ENCODE assay signal across 8 mouse cellular contexts in the genomic region with DNA sequence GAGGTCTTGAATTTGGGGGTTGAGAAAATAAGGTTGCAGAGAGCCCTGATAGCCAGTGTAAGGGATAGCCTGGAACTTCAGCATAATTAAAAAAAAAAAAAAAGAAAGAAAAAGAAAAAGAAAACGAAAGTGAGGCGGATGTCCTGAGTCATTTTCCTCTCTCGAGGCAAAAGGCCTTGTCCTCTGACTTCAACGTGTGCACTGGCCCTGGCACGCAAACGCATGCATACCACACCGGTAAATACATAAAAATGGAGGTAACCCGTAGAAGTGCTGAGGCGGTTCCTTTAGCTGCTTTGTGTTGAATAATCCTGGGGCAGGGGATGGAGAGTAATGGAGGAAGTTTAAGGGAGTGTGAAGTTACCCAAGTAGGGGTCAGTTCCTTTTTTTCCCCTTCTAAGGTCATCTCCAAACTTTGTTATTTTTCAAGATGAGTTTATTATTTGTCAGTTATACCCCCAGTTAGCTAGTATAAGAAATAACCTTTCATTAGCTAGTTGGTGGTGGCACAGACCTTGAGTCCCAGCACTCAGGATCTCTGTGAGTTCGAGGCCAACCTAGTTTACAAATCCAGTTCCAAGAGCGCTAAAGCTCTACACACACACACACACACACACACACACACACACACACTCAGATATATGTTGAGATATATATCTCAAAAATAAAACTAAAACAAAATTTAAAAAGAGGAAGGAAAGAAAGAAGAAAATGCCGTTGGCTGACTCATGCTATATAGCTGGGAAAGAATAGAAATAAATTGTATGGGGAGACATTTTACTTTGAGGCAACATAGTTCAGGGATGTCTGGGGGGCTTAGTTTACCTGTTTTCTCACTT. TPM values are rescaled to one million over a fixed set of nuclear protein-coding genes. Genes with fewer than 3 reads are reported as not detected.
A peak's percentile ranks its signal among the peaks of the same experiment; 100 is the strongest.
DNase-seq lines count a peak whose midpoint lies in the region; ATAC-seq and TF ChIP-seq lines count a peak whose summit lies in the region.

No protein-coding gene starts in this region.

- TF ChIP-seq CTCF in lung, adult 2 months (IDR thresholded peaks at IDR 0.05; ENCODE audit: insufficient read depth, low read length), result no peak

- H3K4me1 ChIP-seq in lung, adult 2 months (ENCODE audit: control insufficient read depth, insufficient read depth, low read length), result peaks cover 3% of the 10 kb centered on the region; the same call in 1 of the 2 replicates
- 0 out of 2 replicates have a peak, but pooled peaks cover 5% of the 10 kb centered on the region for H3K4me1 ChIP-seq in embryonic facial prominence, embryonic 15.5 days
- H3K4me1 ChIP-seq in limb, embryonic 13.5 days, result peaks cover 12% of the 10 kb centered on the region

- H3K9me3 ChIP-seq in embryonic facial prominence, embryonic 15.5 days (replicated peaks), result no peaks in the 10 kb centered on the region
- no peaks in the 10 kb centered on the region for H3K9me3 ChIP-seq in limb, embryonic 13.5 days

- H3K4me3 ChIP-seq in lung, adult 2 months (replicated peaks; ENCODE audit: extremely low read depth, low read depth, low read length), result peak overlapping the region; percentile 85
- H3K4me3 ChIP-seq in embryonic facial prominence, embryonic 15.5 days (replicated peaks), result peak overlapping the region; percentile 45
- H3K4me3 ChIP-seq in limb, embryonic 13.5 days, result peak overlapping the region; percentile 44

- H3K9ac ChIP-seq in embryonic facial prominence, embryonic 15.5 days, result no peak overlapping the region; the same call in 1 of the 2 replicates
- no peak overlapping the region for H3K9ac ChIP-seq in limb, embryonic 13.5 days

- H3K27me3 ChIP-seq in embryonic facial prominence, embryonic 15.5 days, result peaks cover 19% of the 10 kb centered on the region
- H3K27me3 ChIP-seq in limb, embryonic 13.5 days, result peaks cover 61% of the 10 kb centered on the region

- peak overlapping the region; percentile 82 for H3K4me2 ChIP-seq in embryonic facial prominence, embryonic 15.5 days (replicated peaks)
- H3K4me2 ChIP-seq in limb, embryonic 13.5 days (replicated peaks), result peak overlapping the region; percentile 75

- no peak overlapping the region for H3K27ac ChIP-seq in embryonic facial prominence, embryonic 15.5 days (replicated peaks)
- H3K27ac ChIP-seq in limb, embryonic 13.5 days, result no peak overlapping the region

- WGBS in lung, adult 2 months, result 23% methylated on average over 12 of the region's 12 CpGs
- WGBS in embryonic facial prominence, embryonic 15.5 days, result 43% methylated on average over 12 of the region's 12 CpGs
- WGBS in limb, embryonic 13.5 days, result 52% methylated on average over 12 of the region's 12 CpGs

- no peaks in the 10 kb centered on the region for H3K36me3 ChIP-seq in embryonic facial prominence, embryonic 15.5 days
- no peaks in the 10 kb centered on the region for H3K36me3 ChIP-seq in limb, embryonic 13.5 days

- no peak for TF ChIP-seq POLR2A in lung, adult 2 months (IDR thresholded peaks at IDR 0.05; ENCODE audit: borderline replicate concordance, extremely low read depth, low read depth, low read length)

- ATAC-seq in embryonic facial prominence, embryonic 15.5 days (ENCODE audit: insufficient number of reproducible peaks, low FRiP score, low TSS enrichment, low read depth), result no peak
- no peak for ATAC-seq in limb, embryonic 13.5 days (ENCODE audit: low FRiP score, low read depth)
- no peak for ATAC-seq in cerebellum, adult (ENCODE audit: insufficient number of reproducible peaks, low FRiP score, low TSS enrichment)

- peak; percentile 15 for DNase-seq in lung, adult 2 months
- no peak for DNase-seq in lung, postnatal 14 days
- DNase-seq in natural killer cell, adult 2 months (ENCODE audit: low spot score in 2 of 2), result peak; percentile 5
- DNase-seq in layer of hippocampus, postnatal 25 days (ENCODE audit: extremely low spot score in 1 of 2, low spot score in 1 of 2), result no peak
- DNase-seq in thymus, postnatal 0 days (ENCODE audit: low spot score), result no peak

RNA-seq across cellular contexts. Expression of gene Mlkl, which starts 0.6 kb away (rescaled TPM):
- 1.7 and 2.5 TPM in 2 replicates for polyA plus RNA-seq in lung, adult 2 months (2012; rRNA removed)
- 1.2 and 1.3 TPM in 2 replicates for polyA plus RNA-seq in embryonic facial prominence, embryonic 15.5 days (2015; fragmentation: Nextera tagmentation; extraction: Ambion mirVana)
- 0.42 and 0.47 TPM in 2 replicates for polyA plus RNA-seq in limb, embryonic 13.5 days (2015; fragmentation: Nextera tagmentation; extraction: Ambion mirVana)
- under 1 TPM; 0.17 to 0.59 TPM for total RNA-seq in layer of hippocampus, postnatal 25 days (2021)
- polyA plus RNA-seq in thymus, postnatal 0 days (2015; fragmentation: Nextera tagmentation; extraction: Ambion mirVana), result 5.0 TPM in 2 replicates

RNA-seq across cellular contexts. Expression of gene Rfwd3, which starts 38.6 kb away (rescaled TPM):
- polyA plus RNA-seq in lung, adult 2 months (2012; rRNA removed), result 8.0 and 10.8 TPM in 2 replicates
- 40.4 and 44.2 TPM in 2 replicates for polyA plus RNA-seq in embryonic facial prominence, embryonic 15.5 days (2015; fragmentation: Nextera tagmentation; extraction: Ambion mirVana)
- 49.2 and 56.9 TPM in 2 replicates for polyA plus RNA-seq in limb, embryonic 13.5 days (2015; fragmentation: Nextera tagmentation; extraction: Ambion mirVana)
- 10 to 100 TPM; 20.2 TPM for total RNA-seq in layer of hippocampus, postnatal 25 days (2021)
- 38.3 and 42.1 TPM in 2 replicates for polyA plus RNA-seq in thymus, postnatal 0 days (2015; fragmentation: Nextera tagmentation; extraction: Ambion mirVana)

RNA-seq across cellular contexts. Expression of gene Fa2h, which starts 55.0 kb away (rescaled TPM):
- polyA plus RNA-seq in lung, adult 2 months (2012; rRNA removed), result 0.80 and 1.3 TPM in 2 replicates
- polyA plus RNA-seq in embryonic facial prominence, embryonic 15.5 days (2015; fragmentation: Nextera tagmentation; extraction: Ambion mirVana), result 0.16 and 0.98 TPM in 2 replicates
- polyA plus RNA-seq in limb, embryonic 13.5 days (2015; fragmentation: Nextera tagmentation; extraction: Ambion mirVana), result not detected in 2 replicates
- total RNA-seq in layer of hippocampus, postnatal 25 days (2021), result 10 to 100 TPM; 49.1 to 51.3 TPM
- polyA plus RNA-seq in thymus, postnatal 0 days (2015; fragmentation: Nextera tagmentation; extraction: Ambion mirVana), result 0.07 and 0.13 TPM in 2 replicates

Comparison
In these comparisons a context has a peak if more than half of its experiments do, and no peak if none do; other contexts are left out.
1. DNase-seq: peak in lung, adult 2 months (single experiment) and natural killer cell, adult 2 months (2 of 2); none in lung, postnatal 14 days (single experiment), layer of hippocampus, postnatal 25 days (0 of 2) and thymus, postnatal 0 days (single experiment).
2. Peak in every context shown above with its lines, with median percentiles within 50 percentile points of each other: H3K4me3 ChIP-seq.